Mouse (Mus musculus): Measurements from ENCODE around the gene Lck. TPM values are rescaled to one million over a fixed set of nuclear protein-coding genes. Genes with fewer than 3 reads are reported as not detected.

Gene Lck
- polyA plus RNA-seq, 1 experiment: 17.8 TPM

GRCm38 (mm10) chr4:129618031-129618430 lies 44.6 kb upstream of the Lck start:
- no peak for TF ChIP-seq CTCF (IDR thresholded peaks at IDR 0.05; ENCODE audit: control insufficient read depth, insufficient read depth, low read length)
- no peak overlapping the region for H3K4me3 ChIP-seq (replicated peaks; ENCODE audit: control insufficient read depth, low read depth, low read length)
- 92% methylated on average over 5 of the region's 5 CpGs for WGBS

GRCm38 (mm10) chr4:129617121-129617641 lies 43.7 kb upstream of the Lck start:
- peaks cover 1% of the 10 kb centered on the region; the same call in 1 of the 2 replicates for H3K4me1 ChIP-seq (ENCODE audit: control insufficient read depth, insufficient read depth, low read length)
- WGBS: 90% methylated on average over 7 of the region's 7 CpGs
- H3K4me3 ChIP-seq (replicated peaks; ENCODE audit: control insufficient read depth, low read depth, low read length): no peak overlapping the region
- H3K27ac ChIP-seq (ENCODE audit: control insufficient read depth, insufficient read depth, low read depth, low read length, poor library complexity): no peak overlapping the region
- TF ChIP-seq POLR2A (IDR thresholded peaks at IDR 0.05; ENCODE audit: borderline replicate concordance, control insufficient read depth, low read depth, low read length) (no peak), CTCF (IDR thresholded peaks at IDR 0.05; ENCODE audit: control insufficient read depth, insufficient read depth, low read length) (no peak)

More at GRCm38 (mm10) chr4:129618031-129618430, 44.6 kb upstream of the Lck start:
- H3K27ac ChIP-seq (ENCODE audit: control insufficient read depth, insufficient read depth, low read depth, low read length, poor library complexity): no peak overlapping the region
- H3K4me1 ChIP-seq (ENCODE audit: control insufficient read depth, insufficient read depth, low read length): peaks cover 5% of the 10 kb centered on the region; the same call in 1 of the 2 replicates

GRCm38 (mm10) chr4:129616631-129617030 lies 43.2 kb upstream of the Lck start:
- no peak overlapping the region for H3K4me3 ChIP-seq (replicated peaks; ENCODE audit: control insufficient read depth, low read depth, low read length)
- no peak for TF ChIP-seq POLR2A (IDR thresholded peaks at IDR 0.05; ENCODE audit: borderline replicate concordance, control insufficient read depth, low read depth, low read length)
- no peak for TF ChIP-seq CTCF (IDR thresholded peaks at IDR 0.05; ENCODE audit: control insufficient read depth, insufficient read depth, low read length)
- 95% methylated on average over 3 of the region's 3 CpGs for WGBS
- no peak overlapping the region for H3K27ac ChIP-seq (ENCODE audit: control insufficient read depth, insufficient read depth, low read depth, low read length, poor library complexity)
- H3K4me1 ChIP-seq (ENCODE audit: control insufficient read depth, insufficient read depth, low read length): peaks cover 1% of the 10 kb centered on the region; the same call in 1 of the 2 replicates

- 88% methylated on average over 9 of the region's 9 CpGs for WGBS
- H3K4me3 ChIP-seq (replicated peaks; ENCODE audit: control insufficient read depth, low read depth, low read length): no peak overlapping the region
- TF ChIP-seq POLR2A (IDR thresholded peaks at IDR 0.05; ENCODE audit: borderline replicate concordance, control insufficient read depth, low read depth, low read length): no peak
- no peak for TF ChIP-seq CTCF (IDR thresholded peaks at IDR 0.05; ENCODE audit: control insufficient read depth, insufficient read depth, low read length)
- H3K4me1 ChIP-seq (ENCODE audit: control insufficient read depth, insufficient read depth, low read length): peaks cover 1% of the 10 kb centered on the region; the same call in 1 of the 2 replicates
- no peak overlapping the region for H3K27ac ChIP-seq (ENCODE audit: control insufficient read depth, insufficient read depth, low read depth, low read length, poor library complexity)
Measured at GRCm38 (mm10) chr4:129615801-129616290, 42.4 kb upstream of the Lck start.

GRCm38 (mm10) chr4:129614093-129614492 lies 40.7 kb upstream of the Lck start, which contains the start of gene Dcdc2b:
Dcdc2b (minus strand) TSS chr4:129614257.
- no peak within 1 kb of the TSS for H3K4me3 ChIP-seq (replicated peaks; ENCODE audit: control insufficient read depth, low read depth, low read length)
- H3K27ac ChIP-seq (ENCODE audit: control insufficient read depth, insufficient read depth, low read depth, low read length, poor library complexity): no peak within 1 kb of the TSS
- TF ChIP-seq POLR2A (IDR thresholded peaks at IDR 0.05; ENCODE audit: borderline replicate concordance, control insufficient read depth, low read depth, low read length) (no peak), CTCF (IDR thresholded peaks at IDR 0.05; ENCODE audit: control insufficient read depth, insufficient read depth, low read length) (no peak)
- 85% methylated on average over 6 of the region's 6 CpGs for WGBS
- no peaks in the 10 kb centered on the region for H3K4me1 ChIP-seq (ENCODE audit: control insufficient read depth, insufficient read depth, low read length)

GRCm38 (mm10) chr4:129610472-129610871 lies 37.0 kb upstream of the Lck start:
- Histone ChIP-seq H3K4me3 (replicated peaks; ENCODE audit: control insufficient read depth, low read depth, low read length) (no peak overlapping the region), H3K4me1 (ENCODE audit: control insufficient read depth, insufficient read depth, low read length) (no peaks in the 10 kb centered on the region), H3K27ac (ENCODE audit: control insufficient read depth, insufficient read depth, low read depth, low read length, poor library complexity) (no peak overlapping the region)
- no peak for TF ChIP-seq CTCF (IDR thresholded peaks at IDR 0.05; ENCODE audit: control insufficient read depth, insufficient read depth, low read length)
- TF ChIP-seq POLR2A (IDR thresholded peaks at IDR 0.05; ENCODE audit: borderline replicate concordance, control insufficient read depth, low read depth, low read length): no peak
- WGBS: 72% methylated on average over 4 of the region's 4 CpGs

- TF ChIP-seq CTCF (IDR thresholded peaks at IDR 0.05; ENCODE audit: control insufficient read depth, insufficient read depth, low read length) (no peak), POLR2A (IDR thresholded peaks at IDR 0.05; ENCODE audit: borderline replicate concordance, control insufficient read depth, low read depth, low read length) (no peak)
- WGBS: 87% methylated on average over 4 of the region's 4 CpGs
- no peaks in the 10 kb centered on the region for H3K4me1 ChIP-seq (ENCODE audit: control insufficient read depth, insufficient read depth, low read length)
- no peak overlapping the region for H3K4me3 ChIP-seq (replicated peaks; ENCODE audit: control insufficient read depth, low read depth, low read length)
- H3K27ac ChIP-seq (ENCODE audit: control insufficient read depth, insufficient read depth, low read depth, low read length, poor library complexity): no peak overlapping the region
Measured at GRCm38 (mm10) chr4:129610026-129610425, 36.6 kb upstream of the Lck start.

- Histone ChIP-seq H3K4me1 (ENCODE audit: control insufficient read depth, insufficient read depth, low read length) (no peaks in the 10 kb centered on the region), H3K4me3 (replicated peaks; ENCODE audit: control insufficient read depth, low read depth, low read length) (no peak overlapping the region), H3K27ac (ENCODE audit: control insufficient read depth, insufficient read depth, low read depth, low read length, poor library complexity) (no peak overlapping the region; the same call in 1 of the 2 replicates)
- WGBS: 74% methylated on average over 12 of the region's 12 CpGs
- no peak for TF ChIP-seq POLR2A (IDR thresholded peaks at IDR 0.05; ENCODE audit: borderline replicate concordance, control insufficient read depth, low read depth, low read length)
- no peak for TF ChIP-seq CTCF (IDR thresholded peaks at IDR 0.05; ENCODE audit: control insufficient read depth, insufficient read depth, low read length)
Measured at GRCm38 (mm10) chr4:129609139-129609631, 35.7 kb upstream of the Lck start.
